Mouse (Mus musculus): ENCODE measurements around the gene Usp40. TPM values are rescaled to one million over a fixed set of nuclear protein-coding genes. Genes with fewer than 3 reads are reported as not detected.

The Usp40 gene
- polyA plus RNA-seq, 2 experiments: 33.2 to 36.2 TPM

DNA sequence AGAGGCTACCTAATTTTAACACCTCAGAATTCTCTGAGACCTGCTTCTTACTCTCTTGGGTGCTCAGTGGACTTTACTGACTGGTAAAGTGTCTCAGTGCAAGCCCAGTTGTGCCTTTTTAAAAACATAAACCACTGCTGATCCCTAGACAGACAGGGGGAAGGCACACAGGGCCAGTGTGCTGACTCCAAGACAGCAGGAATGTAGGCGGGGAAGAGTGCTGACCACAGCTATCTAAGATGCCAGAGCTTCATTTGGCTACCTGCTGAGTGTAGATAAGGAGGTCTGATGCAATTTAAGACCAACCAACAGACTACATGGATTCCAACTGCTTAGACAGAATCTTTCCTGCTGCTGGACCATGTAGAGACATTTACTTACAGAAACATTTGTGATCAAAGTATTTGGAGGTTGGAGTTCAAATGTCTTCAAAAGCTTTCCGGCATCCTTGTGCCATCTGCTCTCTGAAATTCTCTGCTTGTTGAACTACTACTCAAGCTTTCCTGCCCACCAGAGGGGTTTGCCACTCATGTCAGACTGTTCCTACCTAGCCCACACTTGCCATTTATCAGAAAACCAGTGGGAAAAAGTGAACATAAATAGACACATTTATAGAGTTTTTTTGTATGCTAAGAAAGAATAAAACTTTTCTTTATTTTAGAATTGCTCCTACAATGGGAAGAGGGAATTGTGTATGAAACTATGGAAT is 46.7 kb downstream of the Usp40 start:
- Histone ChIP-seq H3K36me3 (ENCODE audit: control insufficient read depth, insufficient read depth, low read length) (peaks cover 74% of the 10 kb centered on the region), H3K27ac (replicated peaks; ENCODE audit: low read depth, low read length) (no peak overlapping the region), H3K4me3 (replicated peaks; ENCODE audit: low read length) (no peak overlapping the region), H3K4me2 (replicated peaks; ENCODE audit: low read depth, low read length, severe bottlenecking) (no peak overlapping the region), H3K9ac (ENCODE audit: low read depth, low read length, severe bottlenecking) (no peak overlapping the region), H3K4me1 (ENCODE audit: control insufficient read depth, insufficient read depth, low read length) (no peaks in the 10 kb centered on the region), H3K27me3 (ENCODE audit: control insufficient read depth, insufficient read depth, low read length) (no peaks in the 10 kb centered on the region), H3K9me3 (ENCODE audit: control insufficient read depth, low read length) (no peaks in the 10 kb centered on the region)
- TF ChIP-seq POLR2A (IDR thresholded peaks at IDR 0.05; ENCODE audit: borderline replicate concordance, extremely low read depth, insufficient read depth, insufficient read length): no peak
- WGBS: 84% methylated on average over 2 of the region's 2 CpGs
- ATAC-seq (ENCODE audit: low FRiP score, low read depth) (no peak), DNase-seq (ENCODE audit: low spot score) (no peak)

DNA sequence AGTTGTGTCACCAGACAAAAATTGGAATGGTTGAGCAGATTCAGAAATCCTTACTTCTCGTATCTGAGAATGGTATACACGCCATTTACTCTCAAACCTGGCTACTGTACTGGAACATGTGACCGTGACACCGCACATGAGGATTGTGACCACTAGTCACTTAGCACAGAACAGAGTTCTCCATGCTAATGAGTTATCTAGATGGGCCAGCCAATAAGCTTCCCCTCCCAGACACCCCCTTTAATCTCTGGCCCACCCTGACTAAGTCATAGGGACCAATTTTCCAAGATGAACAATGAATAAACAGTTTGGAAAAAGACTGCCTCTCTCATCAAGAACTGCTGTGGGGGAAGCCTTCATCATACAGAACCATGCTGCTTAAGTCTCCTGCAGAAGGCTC is 47.6 kb downstream of the Usp40 start:
- H3K9ac ChIP-seq (ENCODE audit: low read depth, low read length, severe bottlenecking): no peak overlapping the region
- no peak for ATAC-seq (ENCODE audit: low FRiP score, low read depth)

DNA sequence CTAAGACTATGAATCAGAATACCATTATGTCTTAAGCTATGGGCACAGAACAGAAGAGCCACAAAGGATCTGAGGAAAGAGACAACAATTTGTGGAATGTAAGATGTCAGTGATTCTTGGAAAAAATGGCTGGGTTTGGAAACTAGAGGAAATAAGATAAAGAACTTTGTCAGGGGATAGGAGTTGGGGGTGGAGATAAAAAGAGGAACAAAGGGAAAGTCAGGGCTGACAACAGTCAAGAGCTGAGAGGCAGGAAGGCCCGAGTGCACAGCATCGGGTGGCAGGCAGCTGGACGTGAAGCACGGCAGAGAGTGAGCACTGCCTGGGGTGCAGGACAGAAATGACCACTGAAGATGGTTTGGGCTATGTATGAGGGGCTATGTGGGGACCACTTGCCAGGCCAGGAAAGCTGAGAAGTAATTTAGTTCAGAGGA is 48.3 kb downstream of the Usp40 start:
- DNase-seq (ENCODE audit: low spot score) (no peak), ATAC-seq (ENCODE audit: low FRiP score, low read depth) (no peak)
- TF ChIP-seq POLR2A (IDR thresholded peaks at IDR 0.05; ENCODE audit: borderline replicate concordance, extremely low read depth, insufficient read depth, insufficient read length): no peak
- Histone ChIP-seq H3K9me3 (ENCODE audit: control insufficient read depth, low read length) (no peaks in the 10 kb centered on the region), H3K36me3 (ENCODE audit: control insufficient read depth, insufficient read depth, low read length) (peaks cover 79% of the 10 kb centered on the region), H3K27me3 (ENCODE audit: control insufficient read depth, insufficient read depth, low read length) (no peaks in the 10 kb centered on the region), H3K4me2 (replicated peaks; ENCODE audit: low read depth, low read length, severe bottlenecking) (no peak overlapping the region), H3K9ac (ENCODE audit: low read depth, low read length, severe bottlenecking) (no peak overlapping the region), H3K4me3 (replicated peaks; ENCODE audit: low read length) (no peak overlapping the region), H3K27ac (replicated peaks; ENCODE audit: low read depth, low read length) (no peak overlapping the region), H3K4me1 (ENCODE audit: control insufficient read depth, insufficient read depth, low read length) (no peaks in the 10 kb centered on the region)
- 86% methylated on average over 4 of the region's 4 CpGs for WGBS

More for the DNA sequence above, 47.6 kb downstream of the Usp40 start:
- TF ChIP-seq POLR2A (IDR thresholded peaks at IDR 0.05; ENCODE audit: borderline replicate concordance, extremely low read depth, insufficient read depth, insufficient read length): no peak
- peaks cover 75% of the 10 kb centered on the region for H3K36me3 ChIP-seq (ENCODE audit: control insufficient read depth, insufficient read depth, low read length)
- H3K4me1 ChIP-seq (ENCODE audit: control insufficient read depth, insufficient read depth, low read length): no peaks in the 10 kb centered on the region
- no peaks in the 10 kb centered on the region for H3K9me3 ChIP-seq (ENCODE audit: control insufficient read depth, low read length)
- no peak overlapping the region for H3K27ac ChIP-seq (replicated peaks; ENCODE audit: low read depth, low read length)
- H3K4me2 ChIP-seq (replicated peaks; ENCODE audit: low read depth, low read length, severe bottlenecking): no peak overlapping the region
- WGBS: 89% methylated on average over 4 of the region's 4 CpGs
- no peak overlapping the region for H3K4me3 ChIP-seq (replicated peaks; ENCODE audit: low read length)
- no peaks in the 10 kb centered on the region for H3K27me3 ChIP-seq (ENCODE audit: control insufficient read depth, insufficient read depth, low read length)
- no peak for DNase-seq (ENCODE audit: low spot score)

DNA sequence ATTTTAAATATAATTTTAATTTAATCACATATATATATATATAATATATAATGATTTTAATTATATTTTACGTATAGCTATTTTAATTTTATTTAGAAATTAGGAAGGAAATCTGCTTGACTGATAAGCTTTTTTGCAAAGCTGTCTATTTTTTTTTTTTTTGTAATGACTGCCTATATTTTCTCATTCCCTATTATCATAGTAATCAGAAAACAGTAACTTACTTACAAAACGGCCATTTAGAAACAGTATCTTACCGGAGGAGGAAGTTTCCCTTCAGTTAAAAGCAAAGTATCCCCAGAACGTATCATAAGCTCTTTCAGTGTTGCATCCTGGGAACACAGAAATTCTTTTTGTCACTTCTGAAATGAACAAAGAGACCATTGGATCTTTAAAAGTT is 48.8 kb downstream of the Usp40 start:
- Histone ChIP-seq H3K27ac (replicated peaks; ENCODE audit: low read depth, low read length) (no peak overlapping the region), H3K27me3 (ENCODE audit: control insufficient read depth, insufficient read depth, low read length) (no peaks in the 10 kb centered on the region), H3K4me3 (replicated peaks; ENCODE audit: low read length) (no peak overlapping the region), H3K9ac (ENCODE audit: low read depth, low read length, severe bottlenecking) (no peak overlapping the region), H3K36me3 (ENCODE audit: control insufficient read depth, insufficient read depth, low read length) (peaks cover 80% of the 10 kb centered on the region), H3K9me3 (ENCODE audit: control insufficient read depth, low read length) (no peaks in the 10 kb centered on the region), H3K4me2 (replicated peaks; ENCODE audit: low read depth, low read length, severe bottlenecking) (no peak overlapping the region), H3K4me1 (ENCODE audit: control insufficient read depth, insufficient read depth, low read length) (no peaks in the 10 kb centered on the region)
- WGBS: 89% methylated on average over 4 of the region's 4 CpGs
- TF ChIP-seq POLR2A (IDR thresholded peaks at IDR 0.05; ENCODE audit: borderline replicate concordance, extremely low read depth, insufficient read depth, insufficient read length): no peak
- no peak for ATAC-seq (ENCODE audit: low FRiP score, low read depth)
- no peak for DNase-seq (ENCODE audit: low spot score)

DNA sequence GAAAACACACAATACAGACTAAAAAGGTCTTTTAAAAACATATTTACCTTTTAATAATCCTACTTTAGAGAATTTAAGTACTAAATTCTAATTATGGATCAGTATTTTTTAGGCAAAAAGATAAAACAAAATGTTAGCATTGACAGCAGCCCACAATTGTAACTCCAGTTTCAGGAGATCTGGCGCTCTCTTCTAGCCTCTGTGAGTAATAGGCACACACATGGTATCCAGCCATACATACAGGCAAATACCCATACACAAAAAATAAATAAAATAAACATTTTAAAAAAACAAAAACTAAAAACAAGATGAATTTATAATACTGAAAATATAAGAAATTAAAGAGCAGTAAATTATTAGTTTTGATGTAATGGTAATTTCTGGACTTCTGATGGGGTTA is 49.4 kb downstream of the Usp40 start:
- peaks cover 80% of the 10 kb centered on the region for H3K36me3 ChIP-seq (ENCODE audit: control insufficient read depth, insufficient read depth, low read length)
- no peak overlapping the region for H3K4me2 ChIP-seq (replicated peaks; ENCODE audit: low read depth, low read length, severe bottlenecking)
- 98% methylated on average over 1 of the region's 1 CpGs for WGBS

More for the DNA sequence above, 49.4 kb downstream of the Usp40 start:
- Histone ChIP-seq H3K27ac (replicated peaks; ENCODE audit: low read depth, low read length) (no peak overlapping the region), H3K4me1 (ENCODE audit: control insufficient read depth, insufficient read depth, low read length) (no peaks in the 10 kb centered on the region), H3K4me3 (replicated peaks; ENCODE audit: low read length) (no peak overlapping the region), H3K9ac (ENCODE audit: low read depth, low read length, severe bottlenecking) (no peak overlapping the region), H3K27me3 (ENCODE audit: control insufficient read depth, insufficient read depth, low read length) (no peaks in the 10 kb centered on the region), H3K9me3 (ENCODE audit: control insufficient read depth, low read length) (no peaks in the 10 kb centered on the region)
- no peak for TF ChIP-seq POLR2A (IDR thresholded peaks at IDR 0.05; ENCODE audit: borderline replicate concordance, extremely low read depth, insufficient read depth, insufficient read length)
- DNase-seq (ENCODE audit: low spot score) (no peak), ATAC-seq (ENCODE audit: low FRiP score, low read depth) (no peak)
